Mouse (Mus musculus) T-helper 17 cell (primary cell): Measurements from ENCODE around the gene Nrap.

Experiments
- in situ Hi-C, 2 experiments: fragments of 300-600 bp; cut with MboI, MseI; formaldehyde crosslinking; loops; 1 replicate in 1 of 2; 2 replicates in 1 of 2; pipeline ENCODE4 v1.15.1; 2025; ENCODE audit warnings: high pct_unique_total_duplicates in 2 of 2

The Nrap gene

GRCm38 (mm10) chr19:56397663-56398527 is 8.1 kb upstream of the Nrap start:
- in situ Hi-C loops, result no loop called here

DNA sequence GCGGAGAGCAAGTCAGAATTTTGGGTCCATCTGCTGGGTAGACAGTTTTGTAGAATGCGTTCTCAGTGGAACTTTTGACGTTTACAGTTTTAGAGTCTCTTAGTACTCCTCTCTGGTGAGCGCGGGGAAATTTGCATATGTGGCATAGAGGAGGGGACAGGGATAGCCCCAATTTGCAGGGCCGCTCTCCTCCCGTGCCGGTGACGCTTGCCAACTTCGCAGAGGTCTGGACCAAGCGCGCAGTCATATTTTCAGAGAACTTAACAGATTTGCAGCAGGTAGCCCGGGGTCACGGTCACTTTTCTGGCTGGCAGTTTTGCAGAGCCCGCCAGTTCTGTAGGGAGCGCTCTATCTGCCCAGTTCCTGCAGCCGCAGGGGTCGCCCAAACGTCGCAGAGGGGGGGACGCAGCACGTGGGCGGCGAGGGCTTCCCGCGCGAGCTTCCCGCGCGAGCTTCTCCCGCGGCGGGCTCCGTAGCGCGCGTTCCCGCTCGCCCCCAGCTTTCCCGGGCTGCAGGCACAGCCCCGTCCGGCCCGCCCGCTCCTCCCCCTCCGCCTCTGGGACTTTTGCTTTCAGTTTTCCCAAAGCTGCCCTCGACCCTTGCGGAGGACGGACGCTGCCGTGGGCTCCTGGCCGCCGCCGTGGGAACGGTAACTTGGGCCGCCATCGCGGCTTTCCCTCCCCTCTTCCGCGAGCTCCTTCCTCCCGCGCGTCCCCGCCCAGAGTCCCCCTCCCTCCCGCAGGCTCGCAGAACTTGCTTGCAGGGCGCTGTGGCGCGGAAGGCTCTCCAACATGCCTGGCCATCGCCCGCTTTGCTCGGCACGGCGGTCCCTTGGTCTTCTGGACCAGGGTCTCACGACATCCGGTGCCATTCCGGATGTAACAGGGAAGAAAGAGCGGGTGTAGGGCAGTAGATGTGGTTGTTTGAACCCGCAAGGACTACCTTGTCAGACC is 7.1 kb upstream of the Nrap start, which contains the start of gene Casp7:
Gene Casp7, plus strand, starts transcription at position 461 of the 953 bp plus-strand sequence.
- in situ Hi-C loops, result no loop called here

GRCm38 (mm10) chr19:56396227-56396626 is 6.4 kb upstream of the Nrap start:
- in situ Hi-C loops, result no loop called here

DNA sequence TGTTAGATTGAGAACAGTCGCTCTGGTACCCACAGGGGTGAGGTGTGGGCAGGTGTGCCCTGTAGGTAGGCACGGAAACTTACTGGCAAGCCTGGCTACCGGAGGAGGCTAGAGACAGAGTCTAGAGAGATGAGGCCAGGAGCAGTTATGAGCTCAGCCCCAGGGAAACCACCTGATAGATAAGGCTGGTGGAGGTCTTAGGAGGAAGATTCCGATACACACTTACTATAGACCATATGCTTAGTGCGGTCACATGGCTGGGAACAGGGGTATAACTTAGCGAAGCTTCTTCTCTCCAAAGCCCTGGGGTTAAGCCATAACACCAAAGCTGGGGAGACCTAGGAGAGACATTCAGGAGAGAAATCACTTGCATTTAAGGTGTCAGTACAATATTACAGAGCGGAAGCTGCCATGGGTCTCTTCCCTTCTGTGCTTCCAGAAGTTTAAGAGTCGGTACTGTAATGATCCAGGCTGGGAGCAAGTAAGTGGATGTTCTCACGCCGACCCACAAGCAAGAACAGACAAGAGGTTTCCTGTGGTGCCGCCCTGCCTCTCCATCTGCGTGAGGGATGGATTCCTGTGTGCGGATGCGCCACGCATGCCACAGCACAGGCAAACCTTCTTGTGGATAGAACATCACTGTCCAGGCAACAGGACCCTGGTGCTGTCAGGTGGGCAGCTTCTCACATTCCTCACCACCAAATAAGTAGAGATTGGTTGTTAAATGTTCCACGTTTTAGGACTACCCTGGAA is 5.5 kb upstream of the Nrap start:
- in situ Hi-C loops, result no loop called here

- in situ Hi-C loops, result no loop called here
Measured at GRCm38 (mm10) chr19:56393311-56393866, 3.6 kb upstream of the Nrap start.

- in situ Hi-C loops, result no loop called here
Measured at GRCm38 (mm10) chr19:56391307-56392046, 1.6 kb upstream of the Nrap start.

DNA sequence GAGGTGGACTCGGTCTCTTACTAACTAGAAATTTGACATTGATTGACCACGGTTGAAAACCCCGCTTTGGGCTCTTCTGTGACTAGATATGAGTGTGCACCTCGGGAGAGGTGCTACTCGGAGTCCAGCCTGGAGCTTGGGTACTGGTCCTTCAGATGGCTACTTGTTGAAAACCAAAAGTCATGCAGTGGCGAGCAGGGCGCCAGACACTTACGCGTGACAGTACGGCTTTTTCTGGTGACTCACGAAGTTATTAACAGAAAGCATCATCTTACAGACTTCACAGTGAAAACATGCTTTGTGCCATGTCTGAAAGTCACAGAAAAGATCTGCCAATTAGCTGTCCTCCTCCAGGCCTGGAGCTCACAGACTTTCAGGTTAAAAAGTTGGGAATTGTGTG is 661 bp downstream of the Nrap start:
- in situ Hi-C loops, result no loop called here

DNA sequence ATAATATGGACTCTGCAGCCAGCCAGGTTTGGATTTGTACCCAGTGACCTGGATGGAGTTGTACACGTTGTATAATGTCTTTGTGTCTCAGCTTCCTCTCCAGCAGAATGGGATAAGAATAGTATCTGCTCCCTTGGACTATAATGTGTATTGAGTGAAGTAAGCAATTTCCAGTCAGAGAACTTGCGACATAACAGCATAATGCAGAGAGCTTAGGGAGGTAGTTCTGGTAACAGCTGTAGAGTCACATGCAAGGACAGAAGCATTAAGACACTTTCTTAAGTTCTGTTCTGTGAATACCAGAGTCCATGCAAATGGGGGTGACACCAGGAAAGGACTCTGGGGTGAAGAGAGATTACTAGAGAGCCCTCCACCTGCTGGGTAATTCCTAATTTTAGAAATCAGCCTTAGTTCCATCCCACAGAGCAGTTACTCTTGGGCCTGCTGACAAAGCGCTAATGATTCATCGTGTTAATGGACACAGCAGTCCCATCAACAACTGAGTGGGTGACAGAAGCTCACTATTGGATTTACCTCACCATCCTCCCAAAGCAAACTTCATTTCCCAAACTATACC is 2.0 kb downstream of the Nrap start:
- in situ Hi-C loops, result no loop called here

- in situ Hi-C loops, result no loop called here
Measured at GRCm38 (mm10) chr19:56386095-56386494, 3.7 kb downstream of the Nrap start.

DNA sequence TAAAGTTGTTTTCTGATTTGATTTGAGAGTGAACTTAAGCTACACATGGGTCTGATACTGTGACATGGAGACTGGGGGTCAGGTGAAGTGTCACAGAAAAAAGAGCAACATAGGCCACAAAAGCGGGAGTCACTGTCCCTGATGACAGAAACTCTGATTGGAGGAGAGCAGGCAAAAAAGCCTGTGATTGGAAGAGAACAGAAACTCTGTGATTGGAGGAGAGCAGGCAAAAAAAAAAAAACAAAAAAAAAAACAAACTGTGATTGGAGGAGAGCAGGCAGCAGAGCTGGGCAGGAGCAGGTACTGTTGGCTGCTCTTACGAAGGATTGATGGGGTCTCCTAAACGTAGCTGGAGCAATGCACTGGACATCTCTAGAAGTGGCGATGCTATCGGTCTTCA is 4.3 kb downstream of the Nrap start:
- in situ Hi-C loops, result no loop called here

DNA sequence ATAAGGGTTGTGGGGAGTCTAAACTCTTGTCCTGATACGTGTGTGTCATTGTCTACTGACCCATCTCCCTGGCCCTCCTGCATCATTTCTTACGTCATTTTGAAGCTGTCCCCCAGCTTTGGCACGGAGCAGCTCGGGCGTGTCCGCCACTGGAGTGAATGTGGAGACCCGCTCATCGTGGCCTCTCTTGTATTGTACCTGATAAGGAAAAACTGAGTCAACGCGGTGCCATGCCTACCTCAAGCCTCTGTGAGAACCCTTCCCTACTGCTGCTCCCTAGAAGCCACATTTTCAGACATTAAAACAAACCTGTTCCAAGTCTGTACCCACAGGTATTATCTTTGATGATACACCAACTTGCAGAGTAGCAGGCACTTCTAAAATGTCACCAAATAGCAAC is 8.4 kb downstream of the Nrap start:
- in situ Hi-C loops, result no loop called here

GRCm38 (mm10) chr19:56380341-56380740 is 9.5 kb downstream of the Nrap start:
- in situ Hi-C loops, result no loop called here

DNA sequence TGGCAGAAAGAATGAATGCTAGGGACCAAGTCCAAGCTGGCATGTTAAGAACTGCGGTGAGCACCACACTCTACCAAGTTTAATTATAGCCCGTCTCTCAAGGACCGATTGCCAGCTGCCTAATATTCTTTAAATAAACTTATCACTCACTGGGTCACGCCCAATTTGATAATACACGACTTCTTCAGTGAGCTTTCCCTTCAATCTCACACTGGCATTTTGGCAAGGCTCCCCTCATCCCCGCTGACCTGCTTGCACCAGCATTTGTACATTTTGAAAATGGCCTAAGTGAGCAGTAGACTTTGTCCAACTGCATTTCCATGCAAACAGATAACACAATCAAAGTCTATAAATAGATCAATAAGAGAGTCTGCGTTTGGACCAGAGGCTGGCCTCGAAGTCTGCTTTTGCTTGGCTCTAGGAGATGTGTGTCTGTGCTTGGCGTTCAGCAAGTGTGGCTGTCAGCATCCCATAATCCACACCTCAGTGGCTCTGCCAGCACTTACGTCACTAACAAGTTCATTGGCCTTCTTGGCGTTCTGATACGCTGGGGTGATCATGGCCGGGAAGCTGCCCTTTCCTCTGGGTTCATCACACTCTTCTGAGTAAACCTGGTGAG is 11.2 kb downstream of the Nrap start:
- in situ Hi-C loops, result no loop called here

- in situ Hi-C loops, result no loop called here
Measured at GRCm38 (mm10) chr19:56378007-56378406, 11.8 kb downstream of the Nrap start.

GRCm38 (mm10) chr19:56374011-56374410 is 15.8 kb downstream of the Nrap start:
- in situ Hi-C loops, result no loop called here

DNA sequence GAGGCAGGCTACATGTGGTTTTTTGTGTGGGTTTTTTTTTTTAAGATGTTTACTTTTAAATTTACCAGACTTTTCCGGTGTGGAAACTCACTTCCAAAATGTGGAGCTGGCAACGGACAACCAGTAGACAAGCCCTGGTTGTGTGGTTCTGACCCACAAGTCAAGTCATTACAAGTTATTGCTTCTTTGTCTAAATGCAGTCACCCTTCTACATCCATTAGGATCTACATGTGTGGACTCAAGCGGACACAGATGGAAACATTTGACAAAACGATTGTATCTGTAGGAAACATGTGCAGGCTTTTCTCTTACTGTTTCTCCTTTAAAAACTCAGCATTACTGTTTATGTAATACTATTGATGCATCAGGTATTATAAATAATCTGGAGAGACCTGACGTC is 16.6 kb downstream of the Nrap start:
- in situ Hi-C loops, result no loop called here

- in situ Hi-C loops, result no loop called here
Measured at GRCm38 (mm10) chr19:56372226-56372625, 17.6 kb downstream of the Nrap start.

DNA sequence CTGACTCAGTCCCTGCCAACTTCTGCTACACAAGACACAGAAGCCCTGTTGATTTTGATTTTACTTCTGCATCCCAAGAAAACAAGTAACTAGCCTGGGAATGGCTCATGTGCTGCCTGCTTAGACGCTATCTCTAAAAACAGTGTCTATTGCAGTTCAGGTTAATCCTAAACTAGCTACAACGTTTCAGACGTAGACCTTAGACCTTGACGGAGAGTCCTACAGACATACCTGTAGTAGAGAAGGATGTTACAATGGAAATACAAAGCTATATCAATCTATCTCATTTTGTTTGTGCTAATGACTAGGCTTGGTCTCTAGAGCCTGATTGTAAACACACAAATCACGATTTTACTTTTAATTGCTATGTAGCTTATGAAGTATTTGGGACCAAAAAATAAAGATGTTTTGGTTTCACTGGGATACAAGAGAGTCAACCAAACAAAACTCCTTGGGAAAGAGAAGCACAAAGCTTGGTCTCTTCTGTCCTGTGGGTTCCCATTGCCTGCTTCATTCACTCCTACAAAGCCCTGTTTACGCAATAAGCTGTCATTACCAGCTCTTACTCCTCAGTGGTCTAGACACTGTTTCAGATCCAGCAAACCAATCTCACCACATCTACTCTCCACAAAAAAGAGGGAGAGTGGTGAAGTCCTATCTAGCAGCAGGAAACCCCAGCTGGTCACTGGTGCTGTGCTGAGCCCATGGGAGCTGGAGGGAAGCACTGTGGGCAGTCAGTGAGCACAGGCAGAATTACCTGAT is 19.3 kb downstream of the Nrap start:
- in situ Hi-C loops, result no loop called here

GRCm38 (mm10) chr19:56368912-56369311 is 20.9 kb downstream of the Nrap start:
- in situ Hi-C loops, result no loop called here
